26 mouse cellular contexts compared by ENCODE assay signal in genomic region chr9:94101958-94102357, GRCm38 (mm10).
"Had no signal": no experiment of that assay in that cellular context is flagged by ENCODE, and none has a peak within 500 bp of the region (broad histone marks: within the 10 kb centered on the region; RNA-seq: fewer than 3 reads in every experiment).

No protein-coding gene starts in this region.

- H3K4me2 ChIP-seq: heart, embryonic 12.5 days; hindbrain, embryonic 12.5 days; hindbrain, embryonic 14.5 days; intestine, embryonic 15.5 days; kidney, embryonic 15.5 days; limb, embryonic 12.5 days; liver, embryonic 11.5 days; liver, embryonic 13.5 days had no signal

- H3K9ac ChIP-seq: heart, embryonic 12.5 days; hindbrain, embryonic 12.5 days; hindbrain, embryonic 14.5 days; intestine, embryonic 15.5 days; kidney, embryonic 15.5 days; limb, embryonic 12.5 days; liver, embryonic 13.5 days had no signal

- DNase-seq: gastrocnemius, adult 2 months; gastrocnemius, postnatal 10 days; gastrocnemius, postnatal 25 days; heart, adult 18-20 months; heart, postnatal 10 days; heart, postnatal 4 days; kidney, adult 2 months; kidney, postnatal 14 days; kidney, postnatal 4 days; liver; liver, embryonic 13.5 days had no signal

- H3K9me3 ChIP-seq: heart, embryonic 10.5 days; heart, embryonic 12.5 days; hindbrain, embryonic 10.5 days; hindbrain, embryonic 12.5 days; intestine, embryonic 15.5 days; kidney, embryonic 15.5 days; limb, embryonic 10.5 days; limb, embryonic 12.5 days; liver, embryonic 13.5 days had no signal

- H3K27ac ChIP-seq: gastrocnemius, adult 2 months; heart, embryonic 10.5 days; hindbrain, embryonic 10.5 days; hindbrain, embryonic 12.5 days; hindbrain, embryonic 14.5 days; intestine, embryonic 15.5 days; kidney, embryonic 15.5 days; layer of hippocampus, adult 2 months; left cerebral cortex, adult 2 months; limb, embryonic 10.5 days; limb, embryonic 12.5 days; liver, embryonic 13.5 days had no signal

- H3K36me3 ChIP-seq: heart, embryonic 10.5 days; heart, embryonic 12.5 days; hindbrain, embryonic 10.5 days; hindbrain, embryonic 12.5 days; intestine, embryonic 15.5 days; kidney, embryonic 15.5 days; limb, embryonic 10.5 days; limb, embryonic 12.5 days; liver, embryonic 13.5 days had no signal

- H3K27me3 ChIP-seq: heart, embryonic 12.5 days; hindbrain, embryonic 12.5 days; intestine, embryonic 15.5 days; kidney, embryonic 15.5 days; limb, embryonic 12.5 days; liver, embryonic 13.5 days had no signal

- H3K4me1 ChIP-seq: heart, embryonic 10.5 days; heart, embryonic 12.5 days; hindbrain, embryonic 10.5 days; hindbrain, embryonic 12.5 days; intestine, embryonic 15.5 days; limb, embryonic 10.5 days; limb, embryonic 12.5 days; liver, embryonic 13.5 days had no signal

- ATAC-seq: forebrain, embryonic 16.5 days; inflammation-experienced regulatory T-cells, adult 6 months; intestine, embryonic 15.5 days; intestine, postnatal 0 days had no signal

- H3K4me3 ChIP-seq: gastrocnemius, adult 2 months; heart, embryonic 10.5 days; heart, embryonic 12.5 days; hindbrain, embryonic 10.5 days; hindbrain, embryonic 12.5 days; intestine, embryonic 15.5 days; kidney, embryonic 15.5 days; layer of hippocampus, adult 2 months; left cerebral cortex, adult 2 months; limb, embryonic 10.5 days; limb, embryonic 12.5 days; liver, embryonic 13.5 days had no signal
